In genomic region chr14:20803606-20803938, GRCm38 (mm10) we compare ENCODE assay signal across 8 mouse cellular contexts. TPM values are rescaled to one million over a fixed set of nuclear protein-coding genes. Genes with fewer than 3 reads are reported as not detected.
DNase-seq lines count a peak whose midpoint lies in the region; ATAC-seq and TF ChIP-seq lines count a peak whose summit lies in the region.

No protein-coding gene starts in this region.

- peak; percentile 31; the same call in 1 of the 2 replicates for ATAC-seq in embryonic facial prominence, embryonic 12.5 days (ENCODE audit: insufficient number of reproducible peaks, insufficient read depth, low FRiP score, low TSS enrichment)
- ATAC-seq in heart, embryonic 15.5 days (replicated peaks; ENCODE audit: insufficient number of reproducible peaks, insufficient read depth, low FRiP score, low read depth): 0 out of 2 replicates have a peak, but pooled peaks have one; percentile 29
- ATAC-seq in kidney, embryonic 16.5 days (ENCODE audit: low FRiP score, low TSS enrichment): peak; percentile 65; the same call in 1 of the 2 replicates
- peak; percentile 60; the same call in 1 of the 2 replicates for ATAC-seq in neural tube, embryonic 13.5 days (ENCODE audit: low read depth)

- no peak overlapping the region for H3K27ac ChIP-seq in embryonic facial prominence, embryonic 12.5 days
- no peak overlapping the region for H3K27ac ChIP-seq in heart, embryonic 15.5 days
- no peak overlapping the region for H3K27ac ChIP-seq in kidney, embryonic 16.5 days (ENCODE audit: low read length)
- H3K27ac ChIP-seq in neural tube, embryonic 13.5 days (replicated peaks): no peak overlapping the region
- no peak overlapping the region for H3K27ac ChIP-seq in testis, adult 2 months (ENCODE audit: control insufficient read depth, insufficient read depth, low read depth, low read length)

- DNase-seq in CD8-positive naive resting alpha-beta T cell, adult 2 months (ENCODE audit: low read depth in 2 of 2, low spot score in 2 of 2): peak; percentile 55 to 73
- peak; percentile 86 for DNase-seq in adrenal gland, postnatal 14 days
- peak; percentile 84 for DNase-seq in lung, adult 18-20 months

- TF ChIP-seq CTCF in testis, adult 2 months (IDR thresholded peaks at IDR 0.05; ENCODE audit: control insufficient read depth, insufficient read depth, insufficient replicate concordance, low read depth, low read length): peak; percentile 96

- WGBS in embryonic facial prominence, embryonic 12.5 days: 5% methylated on average over 7 of the region's 7 CpGs
- WGBS in heart, embryonic 15.5 days: 7% methylated on average over 7 of the region's 7 CpGs
- 2% methylated on average over 7 of the region's 7 CpGs for WGBS in kidney, embryonic 16.5 days
- 4% methylated on average over 7 of the region's 7 CpGs for WGBS in neural tube, embryonic 13.5 days

- no peak overlapping the region for H3K9ac ChIP-seq in embryonic facial prominence, embryonic 12.5 days
- no peak overlapping the region for H3K9ac ChIP-seq in heart, embryonic 15.5 days
- H3K9ac ChIP-seq in kidney, embryonic 16.5 days (replicated peaks; ENCODE audit: low read length): no peak overlapping the region
- no peak overlapping the region for H3K9ac ChIP-seq in neural tube, embryonic 13.5 days

- no peaks in the 10 kb centered on the region for H3K27me3 ChIP-seq in embryonic facial prominence, embryonic 12.5 days
- H3K27me3 ChIP-seq in heart, embryonic 15.5 days: no peaks in the 10 kb centered on the region
- H3K27me3 ChIP-seq in kidney, embryonic 16.5 days (ENCODE audit: insufficient read depth, low read length): no peaks in the 10 kb centered on the region
- no peaks in the 10 kb centered on the region for H3K27me3 ChIP-seq in neural tube, embryonic 13.5 days
- H3K27me3 ChIP-seq in testis, adult 2 months (ENCODE audit: control insufficient read depth, insufficient read depth, low read length): no peaks in the 10 kb centered on the region

- H3K4me2 ChIP-seq in embryonic facial prominence, embryonic 12.5 days (replicated peaks): no peak overlapping the region
- no peak overlapping the region for H3K4me2 ChIP-seq in heart, embryonic 15.5 days
- no peak overlapping the region for H3K4me2 ChIP-seq in kidney, embryonic 16.5 days (replicated peaks; ENCODE audit: low read depth, low read length)
- H3K4me2 ChIP-seq in neural tube, embryonic 13.5 days: no peak overlapping the region

- H3K36me3 ChIP-seq in embryonic facial prominence, embryonic 12.5 days: no peaks in the 10 kb centered on the region
- H3K36me3 ChIP-seq in heart, embryonic 15.5 days: no peaks in the 10 kb centered on the region
- H3K36me3 ChIP-seq in kidney, embryonic 16.5 days (ENCODE audit: insufficient read depth, low read length): no peaks in the 10 kb centered on the region
- H3K36me3 ChIP-seq in neural tube, embryonic 13.5 days: no peaks in the 10 kb centered on the region
- no peaks in the 10 kb centered on the region for H3K36me3 ChIP-seq in testis, adult 2 months (ENCODE audit: control insufficient read depth, insufficient read depth, low read length)

- no peaks in the 10 kb centered on the region for H3K9me3 ChIP-seq in embryonic facial prominence, embryonic 12.5 days
- no peaks in the 10 kb centered on the region for H3K9me3 ChIP-seq in heart, embryonic 15.5 days (replicated peaks)
- no peaks in the 10 kb centered on the region for H3K9me3 ChIP-seq in kidney, embryonic 16.5 days (ENCODE audit: low read length)
- no peaks in the 10 kb centered on the region for H3K9me3 ChIP-seq in neural tube, embryonic 13.5 days

- 0 out of 2 replicates have a peak, but pooled peaks cover 6% of the 10 kb centered on the region for H3K4me1 ChIP-seq in embryonic facial prominence, embryonic 12.5 days
- peaks cover 38% of the 10 kb centered on the region for H3K4me1 ChIP-seq in heart, embryonic 15.5 days (replicated peaks)
- peaks cover 15% of the 10 kb centered on the region for H3K4me1 ChIP-seq in kidney, embryonic 16.5 days (ENCODE audit: insufficient read depth, low read length)
- H3K4me1 ChIP-seq in neural tube, embryonic 13.5 days (replicated peaks): no peaks in the 10 kb centered on the region
- peaks cover 5% of the 10 kb centered on the region for H3K4me1 ChIP-seq in testis, adult 2 months (ENCODE audit: control insufficient read depth, insufficient read depth, low read length)

- no peak overlapping the region for H3K4me3 ChIP-seq in embryonic facial prominence, embryonic 12.5 days
- H3K4me3 ChIP-seq in heart, embryonic 15.5 days: no peak overlapping the region
- H3K4me3 ChIP-seq in kidney, embryonic 16.5 days (ENCODE audit: low read length): no peak overlapping the region
- H3K4me3 ChIP-seq in neural tube, embryonic 13.5 days: no peak overlapping the region
- no peak overlapping the region; the same call in 1 of the 2 replicates for H3K4me3 ChIP-seq in testis, adult 2 months (ENCODE audit: control insufficient read depth, low read depth, low read length)

- TF ChIP-seq POLR2A in testis, adult 2 months (IDR thresholded peaks at IDR 0.05; ENCODE audit: control insufficient read depth, low read depth, low read length): no peak

RNA-seq across cellular contexts. Expression of gene Camk2g, which starts 9.7 kb away (rescaled TPM):
- total RNA-seq in adrenal gland, postnatal 14 days (2021): 44.5 and 45.6 TPM in 2 replicates
- polyA plus RNA-seq in embryonic facial prominence, embryonic 12.5 days (2016; fragmentation: Nextera tagmentation; extraction: Ambion mirVana): 68.7 and 76.5 TPM in 2 replicates
- 75.7 and 76.8 TPM in 2 replicates for polyA plus RNA-seq in heart, embryonic 15.5 days (2015; fragmentation: Nextera tagmentation; extraction: Ambion mirVana)
- 41.7 and 46.0 TPM in 2 replicates for polyA plus RNA-seq in kidney, embryonic 16.5 days (2015; fragmentation: Nextera tagmentation; extraction: Ambion mirVana)
- 155 and 159 TPM in 2 replicates for polyA plus RNA-seq in neural tube, embryonic 13.5 days (2015; fragmentation: Nextera tagmentation; extraction: Ambion mirVana)
- polyA plus RNA-seq in testis, adult 2 months (2012; rRNA removed): 16.4 and 18.6 TPM in 2 replicates

RNA-seq across cellular contexts. Expression of gene Plau, which starts 32.9 kb away (rescaled TPM):
- total RNA-seq in adrenal gland, postnatal 14 days (2021): 26.3 and 60.1 TPM in 2 replicates
- polyA plus RNA-seq in embryonic facial prominence, embryonic 12.5 days (2016; fragmentation: Nextera tagmentation; extraction: Ambion mirVana): 0.99 and 1.2 TPM in 2 replicates
- 1.4 and 1.9 TPM in 2 replicates for polyA plus RNA-seq in heart, embryonic 15.5 days (2015; fragmentation: Nextera tagmentation; extraction: Ambion mirVana)
- 21.7 and 21.8 TPM in 2 replicates for polyA plus RNA-seq in kidney, embryonic 16.5 days (2015; fragmentation: Nextera tagmentation; extraction: Ambion mirVana)
- polyA plus RNA-seq in neural tube, embryonic 13.5 days (2015; fragmentation: Nextera tagmentation; extraction: Ambion mirVana): 1.2 TPM in 2 replicates
- polyA plus RNA-seq in testis, adult 2 months (2012; rRNA removed): 0.73 and 1.2 TPM in 2 replicates
